Mouse (Mus musculus): ENCODE data around the gene Abcc2.

DNA sequence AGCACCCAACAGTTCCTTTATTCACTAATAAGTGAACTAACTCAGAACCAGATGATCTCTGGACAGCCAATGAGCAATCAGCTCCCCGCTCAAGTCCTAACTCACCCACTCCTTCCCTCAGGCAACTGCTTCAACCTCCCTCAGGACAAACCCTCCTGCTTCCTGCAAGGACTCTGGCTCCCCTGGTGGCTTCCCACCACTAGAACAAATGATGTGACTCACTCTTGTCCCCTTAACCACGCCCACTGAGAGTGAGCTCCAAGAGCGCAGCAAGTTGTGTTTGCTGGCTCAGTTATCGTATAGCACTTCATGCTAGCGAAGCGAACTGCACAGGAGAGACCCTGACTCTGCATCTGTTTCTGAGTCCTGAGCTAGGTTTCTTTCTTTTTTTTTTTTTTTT lies 75.4 kb downstream of the Abcc2 start:
- TF ChIP-seq POLR2A (IDR thresholded peaks at IDR 0.05; ENCODE audit: borderline replicate concordance, control insufficient read depth, low read depth, low read length), result no peak
- no peak for TF ChIP-seq CTCF (IDR thresholded peaks at IDR 0.05; ENCODE audit: control insufficient read depth, insufficient read depth, low read length)

Measured in bone marrow, adult 2 months (tissue).